Mouse (Mus musculus) CH12.LX (cell line): ENCODE data around the gene Hsd11b2.

Source experiments
- EP300 ChIP-seq: IDR thresholded peaks from 2 replicates; pipeline ENCODE4 v1.6.1; 2011; ENCODE audit warnings: low read length, improper control_type of control experiment
- MAFK ChIP-seq: IDR thresholded peaks from 2 replicates; pipeline ENCODE4 v1.6.1; 2011; ENCODE audit warnings: low read length, improper control_type of control experiment; ENCODE audit not compliant: insufficient replicate concordance
- NRF1 ChIP-seq: IDR thresholded peaks from 2 replicates; pipeline ENCODE4 v1.6.1; 2014; ENCODE audit warnings: low read depth, mild to moderate bottlenecking, inconsistent platforms, low read length, improper control_type of control experiment, moderate library complexity
- ZMIZ1 ChIP-seq: IDR thresholded peaks from 2 replicates; pipeline ENCODE4 v1.6.1; 2012; ENCODE audit warnings: low read depth, mild to moderate bottlenecking, inconsistent platforms, low read length, improper control_type of control experiment

- TF ChIP-seq ZMIZ1 = no peak
- TF ChIP-seq EP300 = no peak
- no peak for TF ChIP-seq NRF1
- no peak for TF ChIP-seq MAFK
Observed at GRCm38 (mm10) chr8:105554087-105554486, 35.5 kb downstream of the Hsd11b2 start.
